Mouse (Mus musculus) MEL (cell line): ENCODE measurements around the gene Cntfr. TPM values are rescaled to one million over a fixed set of nuclear protein-coding genes. Genes with fewer than 3 reads are reported as not detected.

Experiments
- DNase-seq: peaks from one replicate; pipeline ENCODE4 v3.0.0; 2011; ENCODE audit warnings: low read depth, low spot score
- H3K27ac ChIP-seq: 2 replicates; pipeline ENCODE4 v1.5.1; 2012; ENCODE audit warnings: low read depth, mild to moderate bottlenecking, control low read depth, low read length, moderate library complexity; ENCODE audit not compliant: control insufficient read depth
- H3K27me3 ChIP-seq, 2 experiments: fragments of 150-350 bp in 1 of 2; sonication (generic) in 1 of 2; 2 replicates each; pipeline ENCODE4 v1.6.1; 2012; ENCODE audit warnings: low read length in 2 of 2, mild to moderate bottlenecking in 2 of 2, improper control_type of control experiment in 1 of 2, moderate library complexity in 1 of 2; ENCODE audit not compliant: insufficient read depth in 2 of 2, control insufficient read depth in 1 of 2
- H3K36me3 ChIP-seq, 2 experiments: 2 replicates each; pipeline ENCODE4 v1.6.1; 2012 to 2014; ENCODE audit warnings: low read length in 2 of 2, improper control_type of control experiment in 1 of 2, inconsistent platforms in 1 of 2, mild to moderate bottlenecking in 1 of 2; ENCODE audit not compliant: insufficient read depth in 2 of 2, control insufficient read depth in 1 of 2
- H3K4me1 ChIP-seq, 2 experiments: fragments of 150-350 bp in 1 of 2; sonication (generic) in 1 of 2; 2 replicates each; pipeline ENCODE4 v1.6.1; 2012; ENCODE audit warnings: low read length in 2 of 2, improper control_type of control experiment in 1 of 2, mild to moderate bottlenecking in 1 of 2; ENCODE audit not compliant: insufficient read depth in 2 of 2, control insufficient read depth in 1 of 2
- H3K4me3 ChIP-seq, 2 experiments: fragments of 150-350 bp in 1 of 2; sonication (generic) in 1 of 2; 2 replicates each; pipeline ENCODE4 v1.5.1; 2012; ENCODE audit warnings: low read depth in 2 of 2, low read length in 2 of 2, mild to moderate bottlenecking in 2 of 2, moderate library complexity in 2 of 2, control low read depth in 1 of 2, improper control_type of control experiment in 1 of 2; ENCODE audit not compliant: control insufficient read depth in 1 of 2, insufficient read depth in 1 of 2
- H3K79me2 ChIP-seq: 2 replicates; pipeline ENCODE4 v1.6.1; 2012; ENCODE audit warnings: mild to moderate bottlenecking, low read length, moderate library complexity; ENCODE audit not compliant: control insufficient read depth, poor library complexity, insufficient read depth
- H3K9ac ChIP-seq: 2 replicates; pipeline ENCODE4 v1.6.1; 2012; ENCODE audit warnings: low read depth, mild to moderate bottlenecking, control low read depth, low read length, moderate library complexity; ENCODE audit not compliant: control insufficient read depth, poor library complexity, severe bottlenecking
- H3K9me3 ChIP-seq: fragments of 150-350 bp; sonication (generic); replicated peaks from 2 replicates; pipeline ENCODE4 v1.6.1; 2012; ENCODE audit warnings: mild to moderate bottlenecking, low read length, improper control_type of control experiment, moderate library complexity; ENCODE audit not compliant: insufficient read depth
- BHLHE40 ChIP-seq: IDR thresholded peaks from 2 replicates; pipeline ENCODE4 v1.6.1; 2012; ENCODE audit warnings: low read depth, mild to moderate bottlenecking, inconsistent platforms, low read length, improper control_type of control experiment, borderline replicate concordance
- CTCF ChIP-seq, 3 experiments: IDR thresholded peaks in 2 of 3; conservative IDR thresholded peaks in 1 of 3; 2 replicates each; pipeline ENCODE4 v1.5.1; 2011 to 2012; ENCODE audit warnings: low read length in 3 of 3, low read depth in 2 of 3, mild to moderate bottlenecking in 2 of 3, improper control_type of control experiment in 1 of 3, inconsistent platforms in 1 of 3, mixed read lengths in 1 of 3, moderate library complexity in 1 of 3; ENCODE audit not compliant: control insufficient read depth in 1 of 3, insufficient read depth in 1 of 3, poor library complexity in 1 of 3, severe bottlenecking in 1 of 3
- ETS1 ChIP-seq: IDR thresholded peaks from 2 replicates; pipeline ENCODE4 v1.6.1; 2012; ENCODE audit warnings: low read depth, mild to moderate bottlenecking, inconsistent platforms, low read length, improper control_type of control experiment, moderate library complexity
- GATA1 ChIP-seq: IDR thresholded peaks from 2 replicates; pipeline ENCODE4 v1.6.1; 2011; ENCODE audit warnings: low read depth, low read length, improper control_type of control experiment
- MAZ ChIP-seq: IDR thresholded peaks from 2 replicates; pipeline ENCODE4 v1.6.1; 2012; ENCODE audit warnings: low read depth, mild to moderate bottlenecking, inconsistent platforms, low read length, improper control_type of control experiment
- MYB ChIP-seq: IDR thresholded peaks from 2 replicates; pipeline ENCODE4 v1.6.1; 2011; ENCODE audit warnings: mild to moderate bottlenecking, low read depth, low read length, improper control_type of control experiment
- RCOR1 ChIP-seq: IDR thresholded peaks from 2 replicates; pipeline ENCODE4 v1.6.1; 2012; ENCODE audit warnings: low read depth, mild to moderate bottlenecking, inconsistent platforms, low read length, improper control_type of control experiment
- TCF12 ChIP-seq: IDR thresholded peaks from 2 replicates; pipeline ENCODE4 v1.6.1; 2014; ENCODE audit warnings: low read depth, mild to moderate bottlenecking, inconsistent platforms, low read length, improper control_type of control experiment, moderate library complexity
- ZKSCAN1 ChIP-seq: IDR thresholded peaks from 2 replicates; pipeline ENCODE4 v1.6.1; 2012; ENCODE audit warnings: low read depth, mild to moderate bottlenecking, inconsistent platforms, low read length, improper control_type of control experiment, moderate library complexity
- ZMIZ1 ChIP-seq: IDR thresholded peaks from 2 replicates; pipeline ENCODE4 v1.6.1; 2012; ENCODE audit warnings: low read depth, mild to moderate bottlenecking, inconsistent platforms, low read length, improper control_type of control experiment, moderate library complexity
- polyA plus RNA-seq, 2 experiments: library from polyadenylated mRNA; stranded (reverse) in 1 of 2; unstranded in 1 of 2; fragments of >175 nt in 1 of 2; fragments of >200 nt in 1 of 2; gene quantifications; 2 replicates each; pipeline versions ENCODE4 v1.2.1 to v1.2.4; 2012; ENCODE audit warnings: low replicate concordance in 2 of 2, low read depth in 1 of 2; ENCODE audit not compliant: insufficient read length in 2 of 2, insufficient read depth in 1 of 2, missing spikeins in 1 of 2
- total RNA-seq: library from RNA; depleted of rRNA; stranded (reverse); fragments of 300-350 nt; gene quantifications from 2 replicates; pipeline ENCODE4 v1.2.3, GENCODE M21; 2012

Cntfr gene
- total and polyA plus RNA-seq, 3 experiments, result not detected

- no peak overlapping the region for H3K4me3 ChIP-seq
Measured at GRCm38 (mm10) chr4:41622071-41622470, 74.8 kb downstream of the Cntfr start.

GRCm38 (mm10) chr4:41618916-41619746, 77.8 kb downstream of the Cntfr start:
- TF ChIP-seq MAZ (no peak), GATA1 (no peak), BHLHE40 (no peak), MYB (no peak)
- TF ChIP-seq, all 39 proteins: peak for 0

More at GRCm38 (mm10) chr4:41622071-41622470, 74.8 kb downstream of the Cntfr start:
- Histone ChIP-seq H3K36me3 (no peaks in the 10 kb centered on the region), H3K79me2 (no peaks in the 10 kb centered on the region), H3K27ac (no peak overlapping the region), H3K9me3 (no peaks in the 10 kb centered on the region), H3K9ac (no peak overlapping the region), H3K27me3 (peaks cover 3 to 5% of the 10 kb centered on the region in 2 experiments), H3K4me1 (no peaks in the 10 kb centered on the region)
- DNase-seq, result no peak
- TF ChIP-seq BHLHE40 (no peak), CTCF (IDR thresholded peaks at IDR 0.05 in 2 of 3, conservative IDR thresholded peaks at IDR 0.05 in 1 of 3; ENCODE audit: control insufficient read depth in 1 of 3, insufficient read depth in 1 of 3, low read depth in 2 of 3, low read length in 3 of 3, poor library complexity in 1 of 3, severe bottlenecking in 1 of 3) (no peak), RCOR1 (no peak), TCF12 (no peak), GATA1 (no peak), ZKSCAN1 (no peak), ZMIZ1 (no peak), ETS1 (no peak)

More at GRCm38 (mm10) chr4:41618916-41619746, 77.8 kb downstream of the Cntfr start:
- Histone ChIP-seq H3K4me1 (no peaks in the 10 kb centered on the region), H3K27ac (no peak overlapping the region), H3K79me2 (no peaks in the 10 kb centered on the region), H3K36me3 (no peaks in the 10 kb centered on the region), H3K4me3 (no peak overlapping the region), H3K9ac (no peak overlapping the region), H3K27me3 (peaks cover 3 to 7% of the 10 kb centered on the region in 2 experiments), H3K9me3 (no peaks in the 10 kb centered on the region)
- DNase-seq, result no peak
